In genomic region chr13:110238970-110239369, GRCm38 (mm10) we compare ENCODE assay signal across 16 mouse cellular contexts. TPM values are rescaled to one million over a fixed set of nuclear protein-coding genes. Genes with fewer than 3 reads are reported as not detected.
DNase-seq lines count a peak whose midpoint lies in the region; ATAC-seq and TF ChIP-seq lines count a peak whose summit lies in the region.
"Had no signal": no experiment of that assay in that cellular context is flagged by ENCODE, and none has a peak within 500 bp of the region (broad histone marks: within the 10 kb centered on the region; RNA-seq: fewer than 3 reads in every experiment).

No protein-coding gene starts in this region.

- no peak; the same call in 1 of the 2 replicates for ATAC-seq in hindbrain, postnatal 0 days
- ATAC-seq in neural tube, embryonic 12.5 days (ENCODE audit: low FRiP score, low read depth) = peak; percentile 79
- ATAC-seq: inflammation-experienced regulatory T-cells, adult 6 months had no signal

- H3K4me3 ChIP-seq in hindbrain, postnatal 0 days (ENCODE audit: low read length) = no peak overlapping the region
- no peak overlapping the region for H3K4me3 ChIP-seq in neural tube, embryonic 12.5 days

- H3K9ac ChIP-seq in hindbrain, postnatal 0 days (replicated peaks; ENCODE audit: low read length) = no peak overlapping the region
- H3K9ac ChIP-seq in neural tube, embryonic 12.5 days = no peak overlapping the region

- no peaks in the 10 kb centered on the region for H3K9me3 ChIP-seq in hindbrain, postnatal 0 days (ENCODE audit: low read length)
- no peaks in the 10 kb centered on the region for H3K9me3 ChIP-seq in neural tube, embryonic 12.5 days

- peaks cover 16% of the 10 kb centered on the region; the same call in 1 of the 2 replicates for H3K4me1 ChIP-seq in hindbrain, postnatal 0 days (ENCODE audit: insufficient read depth, low read length)
- H3K4me1 ChIP-seq in neural tube, embryonic 12.5 days = peaks cover 28% of the 10 kb centered on the region

- H3K27ac ChIP-seq in hindbrain, postnatal 0 days = no peak overlapping the region
- no peak overlapping the region for H3K27ac ChIP-seq in neural tube, embryonic 12.5 days

- no peak overlapping the region for H3K4me2 ChIP-seq in hindbrain, postnatal 0 days (ENCODE audit: low read depth, low read length)
- H3K4me2 ChIP-seq in neural tube, embryonic 12.5 days (replicated peaks) = no peak overlapping the region

- no peaks in the 10 kb centered on the region for H3K36me3 ChIP-seq in hindbrain, postnatal 0 days (ENCODE audit: insufficient read depth, low read length)
- H3K36me3 ChIP-seq in neural tube, embryonic 12.5 days = 0 out of 2 replicates have a peak, but pooled peaks cover 3% of the 10 kb centered on the region

- no peaks in the 10 kb centered on the region for H3K27me3 ChIP-seq in hindbrain, postnatal 0 days (ENCODE audit: insufficient read depth, low read length)
- H3K27me3 ChIP-seq in neural tube, embryonic 12.5 days (replicated peaks) = no peaks in the 10 kb centered on the region

- WGBS in hindbrain, postnatal 0 days = 35% methylated on average over 3 of the region's 3 CpGs
- WGBS in neural tube, embryonic 12.5 days = 18% methylated on average over 3 of the region's 3 CpGs

- peak; percentile 57 for DNase-seq in MN1 (ENCODE audit: low spot score)
- DNase-seq in embryo, embryonic 10.5 days (ENCODE audit: low spot score) = peak; percentile 23
- peak; percentile 48 for DNase-seq in hindbrain, postnatal 0 days (ENCODE audit: low spot score)
- no peak for DNase-seq in layer of hippocampus, postnatal 25 days (ENCODE audit: extremely low spot score in 1 of 2, low spot score in 1 of 2)
- no peak for DNase-seq in heart, adult 8-10 months (ENCODE audit: low spot score)
- no peak for DNase-seq in spleen, adult 12 weeks (ENCODE audit: low spot score)
- DNase-seq: adrenal gland, postnatal 36 days; cerebellum, adult 9-11 months; heart, adult 18-20 months; layer of hippocampus, postnatal 36 days; liver; lung, adult 18-20 months had no signal

- TF ChIP-seq CTCF in hindbrain, postnatal 0 days (IDR thresholded peaks at IDR 0.05; ENCODE audit: low read depth) = no peak

RNA-seq across cellular contexts. Expression of gene Rab3c, which starts 41.8 kb away (rescaled TPM):
- total RNA-seq in hindbrain, postnatal 0 days (2014; rRNA removed) = 125 and 126 TPM in 2 replicates
- 126 and 130 TPM in 2 replicates for polyA plus RNA-seq in hindbrain, postnatal 0 days (2015; fragmentation: Nextera tagmentation; extraction: Ambion mirVana)
- 92.4 and 112 TPM in 2 replicates for polyA plus RNA-seq in neural tube, embryonic 12.5 days (2016; fragmentation: Nextera tagmentation; extraction: Ambion mirVana)
- total RNA-seq in layer of hippocampus, postnatal 25 days (2021) = 100 to 1,000 TPM; 180 to 190 TPM
- under 1 TPM; 0.03 to 0.22 (median 0.08) TPM for total RNA-seq in heart, adult 8-10 months (2022)
- total RNA-seq: ES-E14 had no signal
- polyA plus RNA-seq: inflammation-experienced regulatory T-cells, adult 6 months; kidney, embryonic 14.5 days had no signal

Comparison
In these comparisons a context has a peak if more than half of its experiments do, and no peak if none do; other contexts are left out.
1. DNase-seq: peak in MN1 (single experiment), embryo, embryonic 10.5 days (single experiment) and hindbrain, postnatal 0 days (single experiment); none in layer of hippocampus, postnatal 25 days (0 of 2), heart, adult 8-10 months (single experiment) and spleen, adult 12 weeks (single experiment).
2. RNA of gene Rab3c, which starts 41.8 kb away (total RNA-seq): 180 to 190 TPM in layer of hippocampus, postnatal 25 days and 125 to 126 TPM in hindbrain, postnatal 0 days; 0.03 to 0.22 TPM in heart, adult 8-10 months; every median in the first group is over 100 times any median in the second.